Mouse (Mus musculus) embryo, embryonic 10 days (tissue): ENCODE measurements at regions not wholly inside any gene's neighbourhood (a gene's known extent, or its start where the extent isn't known, plus 50 kb on each side); places are given as distances from the start of the nearest gene placed in this dataset.

Experiments used
- DNase-seq: peaks from one replicate; pipeline ENCODE4 v3.0.0-alpha.2; 2015; ENCODE audit warnings: low spot score

DNA sequence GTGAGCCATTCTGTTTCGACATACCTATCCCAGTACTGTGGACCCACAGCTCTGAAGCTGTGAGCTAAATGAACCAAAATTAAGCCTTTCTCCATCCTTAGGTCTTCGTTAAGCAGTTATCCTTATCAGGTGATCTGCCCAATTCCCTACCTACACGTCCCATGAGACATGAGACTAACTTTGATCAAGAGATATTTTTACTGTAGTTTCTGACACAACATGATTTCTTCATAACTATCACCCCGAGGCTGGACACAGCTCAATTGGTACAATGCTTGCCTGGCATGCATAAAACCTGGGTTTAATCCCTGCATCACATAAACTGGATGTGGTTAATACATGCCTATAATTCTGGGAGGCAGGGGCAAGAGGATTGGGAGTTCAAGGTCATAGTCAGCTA is 82.2 kb upstream of the Elovl6 start:
- DNase-seq, result no peak

DNA sequence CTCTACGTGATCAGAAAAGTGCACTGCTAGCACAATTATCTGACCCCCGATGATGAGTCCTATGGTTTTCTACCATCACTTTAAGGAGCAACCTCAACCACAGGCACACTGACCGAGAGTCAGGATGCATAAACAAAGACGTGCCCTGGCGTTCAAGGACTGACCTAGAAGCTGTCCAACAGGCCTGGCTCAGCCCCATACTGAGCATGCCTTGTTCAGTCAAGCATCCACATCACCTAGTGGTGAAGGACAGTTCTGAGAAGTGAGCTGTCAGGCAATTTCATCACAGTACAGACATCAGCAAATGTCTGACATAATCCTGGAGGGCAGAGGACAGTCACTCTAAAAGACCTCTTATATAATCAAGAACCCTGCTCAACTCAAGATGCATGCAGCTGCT is 81.5 kb upstream of the Elovl6 start:
- no peak for DNase-seq

DNA sequence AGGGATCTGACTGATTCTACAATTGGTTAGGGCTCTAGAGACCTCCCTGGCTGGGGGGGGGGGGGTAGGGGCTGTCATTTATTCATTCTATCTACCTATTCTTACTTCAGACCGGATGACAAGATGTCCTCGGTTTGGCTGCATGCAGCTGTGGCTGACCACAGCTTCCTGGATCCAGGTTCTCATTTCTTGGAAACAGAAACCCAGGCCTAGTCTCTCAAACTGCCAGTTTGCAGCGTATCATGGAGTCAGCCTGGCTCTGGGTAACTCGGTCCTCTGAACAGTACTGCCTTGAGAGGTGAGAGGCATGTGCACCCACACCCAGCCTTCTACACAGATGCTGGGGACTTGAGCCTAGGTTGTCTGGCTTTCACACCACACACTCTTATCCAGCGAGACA is 62.1 kb upstream of the Elovl6 start:
- DNase-seq, result no peak

DNA sequence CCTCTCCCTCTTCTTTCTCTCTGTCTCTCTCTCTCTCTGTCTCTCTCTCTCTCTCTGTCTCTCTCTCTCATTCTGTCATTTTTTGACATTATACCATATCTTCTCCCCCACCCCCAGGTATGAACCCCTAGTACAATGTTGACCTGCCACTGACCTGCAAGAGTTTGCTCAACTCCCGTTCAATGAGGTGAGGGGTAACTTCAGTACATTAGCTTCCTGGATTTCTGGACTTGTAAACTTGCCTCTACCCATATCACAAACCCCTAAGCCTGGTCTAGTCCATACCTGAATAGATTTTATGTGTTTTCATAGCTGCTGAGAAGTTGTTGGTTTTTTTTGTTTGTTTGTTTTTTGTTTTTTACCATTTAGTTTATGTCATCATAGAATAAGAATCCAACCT is 60.8 kb upstream of the Elovl6 start:
- DNase-seq, result no peak

DNA sequence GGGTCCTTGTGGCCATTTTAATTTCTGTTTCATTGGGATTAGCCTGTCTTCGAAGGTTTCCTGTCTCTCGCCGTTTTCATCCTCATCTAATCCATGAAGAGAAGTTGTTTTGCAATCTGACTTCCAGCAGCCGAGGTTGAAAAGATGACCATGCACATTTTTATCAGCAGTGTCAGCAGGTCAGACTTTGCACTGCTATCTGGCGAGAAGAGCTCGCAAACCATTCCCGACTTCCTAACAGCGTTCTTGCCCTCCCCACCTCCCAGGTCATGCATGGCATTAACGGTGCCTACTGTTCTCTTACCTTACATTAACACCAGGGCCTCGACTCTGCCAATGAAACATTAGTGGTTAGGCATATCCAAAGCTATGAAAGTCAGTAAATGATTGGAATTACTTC is 60.1 kb upstream of the Elovl6 start:
- DNase-seq, result no peak

DNA sequence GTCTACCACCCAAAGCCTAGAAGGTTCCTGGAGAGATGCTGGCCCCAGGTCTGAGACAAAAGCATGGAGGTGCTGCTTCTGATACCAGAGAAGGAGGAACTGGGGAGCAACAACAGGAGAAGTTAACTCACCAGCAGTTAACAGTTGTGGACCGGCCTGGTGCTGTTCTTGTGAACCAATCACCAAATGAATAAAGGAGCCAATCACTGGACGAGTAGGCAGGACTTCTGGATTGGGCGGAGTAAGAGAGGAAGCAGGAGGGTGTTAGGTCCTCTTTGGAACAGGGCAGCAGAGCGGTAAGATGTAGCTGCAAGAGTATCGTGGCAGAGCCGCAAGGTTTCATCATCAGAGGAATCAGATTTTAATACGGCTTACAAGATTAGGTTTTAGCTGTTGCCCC is 57.7 kb upstream of the Elovl6 start:
- DNase-seq, result no peak

DNA sequence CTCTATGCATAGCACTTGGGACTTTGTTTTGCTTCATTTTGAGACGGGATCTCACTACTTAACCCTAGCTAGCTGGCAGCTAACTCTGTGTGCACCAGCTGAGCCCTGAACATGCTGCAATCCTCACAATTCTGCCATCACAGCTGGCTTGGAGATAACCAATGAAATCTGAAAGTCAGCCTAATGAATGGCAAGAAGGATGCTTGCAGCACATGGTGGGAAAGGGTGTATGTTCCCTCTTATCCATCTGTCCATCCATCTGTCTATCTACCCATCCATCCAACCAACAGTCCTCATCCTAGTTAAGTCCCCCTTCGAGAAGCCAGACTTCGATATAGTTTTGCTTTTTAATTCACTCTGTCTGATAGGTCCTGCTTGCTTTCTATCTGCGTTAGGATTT is 55.9 kb upstream of the Elovl6 start:
- no peak for DNase-seq

DNA sequence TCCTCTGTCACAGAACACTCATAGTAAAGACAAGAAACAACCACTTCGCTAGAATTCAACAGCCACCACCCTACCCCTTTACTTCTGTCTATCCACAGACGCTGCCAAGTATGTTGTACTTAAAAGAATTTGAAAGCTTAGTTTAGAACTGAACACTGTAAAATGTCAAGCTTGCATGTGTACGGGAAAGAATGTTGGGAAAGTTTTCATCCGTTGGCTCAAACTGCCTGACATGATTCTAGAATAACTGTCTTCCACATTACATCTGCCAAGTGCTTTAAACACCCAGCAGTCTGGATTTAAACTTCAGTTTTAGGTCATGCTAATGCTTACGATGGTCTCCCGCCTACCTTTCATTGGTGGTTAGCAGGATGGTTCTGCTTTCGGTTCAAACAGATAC is 54.1 kb upstream of the Elovl6 start:
- DNase-seq, result no peak

DNA sequence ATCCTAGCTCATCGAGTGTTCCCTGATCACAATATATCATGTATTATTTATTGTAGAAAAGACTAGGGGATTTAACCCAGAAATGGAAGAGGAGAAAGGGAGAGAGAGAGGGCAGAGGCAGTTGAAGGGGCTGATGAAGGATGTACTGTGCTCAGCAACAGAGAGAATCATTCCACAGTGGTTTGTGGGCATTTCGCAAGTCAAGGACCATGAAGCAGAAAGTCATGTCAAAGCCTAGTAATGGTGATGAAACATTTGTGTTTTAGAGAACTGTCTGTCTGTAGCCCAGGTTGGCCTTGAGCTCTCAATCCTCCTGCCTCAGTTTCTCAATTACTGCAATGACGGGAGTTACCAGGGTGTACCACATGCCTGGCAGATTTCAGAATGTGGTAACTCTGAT is 50.9 kb upstream of the Elovl6 start:
- no peak for DNase-seq
